Mouse (Mus musculus): Measurements from ENCODE around the gene Ngf. TPM values are rescaled to one million over a fixed set of nuclear protein-coding genes. Genes with fewer than 3 reads are reported as not detected.

Ngf gene
- total and polyA plus RNA-seq, 3 experiments: not detected

DNA sequence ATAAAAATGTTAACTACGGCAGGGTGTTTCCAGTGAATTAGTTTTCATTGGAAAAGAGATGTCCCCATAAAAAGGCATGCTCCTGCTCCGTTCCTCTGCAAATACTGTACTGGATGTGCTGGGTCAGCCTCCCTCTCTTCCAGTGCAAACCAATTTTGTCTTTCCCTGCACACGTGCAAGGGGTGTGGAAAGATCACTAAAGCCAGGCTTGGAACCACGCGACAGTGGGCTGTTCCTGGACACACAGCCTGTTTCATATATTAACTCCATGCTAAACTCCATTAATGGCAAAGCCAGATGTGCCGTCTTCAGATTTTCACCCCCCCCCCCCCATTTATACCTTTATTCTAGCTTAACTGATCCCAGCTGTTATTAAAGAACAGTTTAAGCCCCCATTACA is 8.7 kb upstream of the Ngf start:
- no peaks in the 10 kb centered on the region for H3K27me3 ChIP-seq (replicated peaks)
- H3K4me1 ChIP-seq (ENCODE audit: control insufficient read depth in 1 of 2, insufficient read depth in 2 of 2): no peaks in the 10 kb centered on the region
- no peaks in the 10 kb centered on the region for H3K36me3 ChIP-seq (replicated peaks in 1 of 2; ENCODE audit: control insufficient read depth in 1 of 2, insufficient read depth in 1 of 2, low read length in 1 of 2)
- no peak overlapping the region for H3K4me2 ChIP-seq (ENCODE audit: insufficient read depth, low read depth, poor library complexity, severe bottlenecking)
- in situ Hi-C loops (cut with MboI; ENCODE audit: low pct_ligation_motif_present, low pct_unique_long_range_greater_than_20kb, low sequenced_read_pairs): no loop called here
- H3K9ac ChIP-seq (ENCODE audit: insufficient read depth, low read depth): no peak overlapping the region
- no peaks in the 10 kb centered on the region for H3K9me3 ChIP-seq (replicated peaks; ENCODE audit: low read length)
- dilution Hi-C loops (cut with MboI; ENCODE audit: extremely low pct_ligation_motif_present, extremely low pct_unique_long_range_greater_than_20kb, low sequenced_read_pairs): no loop called here
- H3K27ac ChIP-seq (ENCODE audit: insufficient read depth, low read depth): no peak overlapping the region
- no peak overlapping the region for H3K4me3 ChIP-seq (replicated peaks in 1 of 3; ENCODE audit: low read depth in 2 of 3, low read length in 2 of 3, poor library complexity in 1 of 3)
- no peak for DNase-seq (ENCODE audit: extremely low read depth)
- no peaks in the 10 kb centered on the region for H3K79me2 ChIP-seq (replicated peaks; ENCODE audit: control insufficient read depth, extremely low read depth, insufficient read depth, poor library complexity, severe bottlenecking)
- TF ChIP-seq POLR2AphosphoS2 (IDR thresholded peaks at IDR 0.05; ENCODE audit: low read depth, low read length) (no peak), MXI1 (IDR thresholded peaks at IDR 0.05; ENCODE audit: low read depth, low read length) (no peak), USF2 (conservative IDR thresholded peaks at IDR 0.05; ENCODE audit: low read depth, low read length) (no peak), MAFK (IDR thresholded peaks at IDR 0.05; ENCODE audit: insufficient replicate concordance, low read length) (no peak), NELFE (IDR thresholded peaks at IDR 0.05; ENCODE audit: low read depth, low read length) (no peak), ELF1 (IDR thresholded peaks at IDR 0.05; ENCODE audit: low read depth, low read length) (no peak), ETS1 (conservative IDR thresholded peaks at IDR 0.05; ENCODE audit: low read depth, low read length) (no peak)

DNA sequence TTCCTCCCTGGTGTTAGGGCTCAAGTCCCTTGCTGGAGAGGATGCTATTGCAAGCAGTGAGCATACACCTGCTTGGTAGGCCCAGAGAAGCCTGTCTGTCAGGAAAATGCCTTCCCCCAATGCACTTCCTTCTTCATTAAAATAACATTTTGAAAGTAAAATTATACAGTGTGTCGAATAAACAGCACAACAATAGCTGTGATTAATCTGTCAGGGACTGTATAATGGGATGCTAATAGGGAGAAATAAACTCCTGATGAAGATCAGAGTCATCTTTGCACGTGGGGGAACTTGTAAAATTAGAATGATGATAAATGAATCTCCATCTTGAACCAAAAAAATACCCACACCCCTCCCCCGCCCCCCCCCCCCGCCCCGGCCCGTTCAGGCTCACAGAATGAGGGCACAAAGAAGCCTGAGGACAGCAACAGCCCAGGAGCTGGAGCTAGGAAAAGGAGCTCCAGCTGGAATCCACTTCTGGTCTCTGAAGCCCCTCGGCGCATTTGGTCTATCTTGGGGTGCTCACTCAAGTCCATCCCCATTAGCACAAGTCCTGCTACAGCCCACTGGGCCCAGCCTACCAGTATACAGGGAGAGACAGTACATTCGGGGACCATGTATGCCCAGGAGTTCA is 6.9 kb upstream of the Ngf start:
- in situ Hi-C loops (cut with MboI; ENCODE audit: low pct_ligation_motif_present, low pct_unique_long_range_greater_than_20kb, low sequenced_read_pairs): no loop called here
- no peak overlapping the region for H3K27ac ChIP-seq (ENCODE audit: insufficient read depth, low read depth)
- DNase-seq (ENCODE audit: extremely low read depth): no peak
- H3K27me3 ChIP-seq (replicated peaks): no peaks in the 10 kb centered on the region
- TF ChIP-seq RCOR1 (conservative IDR thresholded peaks at IDR 0.05; ENCODE audit: low read depth, low read length) (no peak), USF2 (conservative IDR thresholded peaks at IDR 0.05; ENCODE audit: low read depth, low read length) (no peak), GABPA (IDR thresholded peaks at IDR 0.05; ENCODE audit: insufficient replicate concordance, low read depth, low read length) (no peak), CTCF (conservative IDR thresholded peaks at IDR 0.05 in 1 of 2, IDR thresholded peaks at IDR 0.05 in 1 of 2; ENCODE audit: low read depth in 2 of 2, low read length in 2 of 2) (no peak), POLR2AphosphoS2 (IDR thresholded peaks at IDR 0.05; ENCODE audit: low read depth, low read length) (no peak), SIN3A (IDR thresholded peaks at IDR 0.05; ENCODE audit: low read length) (no peak), ZKSCAN1 (IDR thresholded peaks at IDR 0.05; ENCODE audit: borderline replicate concordance, low read depth, low read length) (no peak), EP300 (IDR thresholded peaks at IDR 0.05; ENCODE audit: low read length) (no peak), MEF2A (IDR thresholded peaks at IDR 0.05; ENCODE audit: borderline replicate concordance, low read depth, low read length) (no peak), ZNF384 (IDR thresholded peaks at IDR 0.05; ENCODE audit: low read depth, low read length) (no peak), SMC3 (IDR thresholded peaks at IDR 0.05; ENCODE audit: low read depth, low read length) (no peak), NRF1 (IDR thresholded peaks at IDR 0.05; ENCODE audit: low read depth, low read length) (no peak), POLR2A (IDR thresholded peaks at IDR 0.05; ENCODE audit: low read depth, low read length) (no peak), ETS1 (conservative IDR thresholded peaks at IDR 0.05; ENCODE audit: low read depth, low read length) (no peak), MYC (IDR thresholded peaks at IDR 0.05; ENCODE audit: low read depth, low read length) (no peak), CHD1 (IDR thresholded peaks at IDR 0.05; ENCODE audit: low read depth, low read length) (no peak), KAT2A (IDR thresholded peaks at IDR 0.05; ENCODE audit: insufficient replicate concordance, low read length) (no peak), IRF4 (IDR thresholded peaks at IDR 0.05; ENCODE audit: low read depth, low read length) (no peak), CHD2 (IDR thresholded peaks at IDR 0.05; ENCODE audit: low read length) (no peak), UBTF (IDR thresholded peaks at IDR 0.05; ENCODE audit: low read depth, low read length) (no peak)
- no peak overlapping the region for H3K4me2 ChIP-seq (ENCODE audit: insufficient read depth, low read depth, poor library complexity, severe bottlenecking)
- no peak overlapping the region for H3K4me3 ChIP-seq (replicated peaks in 1 of 3; ENCODE audit: low read depth in 2 of 3, low read length in 2 of 3, poor library complexity in 1 of 3)
- no peaks in the 10 kb centered on the region for H3K9me3 ChIP-seq (replicated peaks; ENCODE audit: low read length)
- H3K9ac ChIP-seq (ENCODE audit: insufficient read depth, low read depth): no peak overlapping the region
- H3K36me3 ChIP-seq (replicated peaks in 1 of 2; ENCODE audit: control insufficient read depth in 1 of 2, insufficient read depth in 1 of 2, low read length in 1 of 2): no peaks in the 10 kb centered on the region
- dilution Hi-C loops (cut with MboI; ENCODE audit: extremely low pct_ligation_motif_present, extremely low pct_unique_long_range_greater_than_20kb, low sequenced_read_pairs): no loop called here
- no peaks in the 10 kb centered on the region for H3K79me2 ChIP-seq (replicated peaks; ENCODE audit: control insufficient read depth, extremely low read depth, insufficient read depth, poor library complexity, severe bottlenecking)
- no peaks in the 10 kb centered on the region for H3K4me1 ChIP-seq (ENCODE audit: control insufficient read depth in 1 of 2, insufficient read depth in 2 of 2)
